Mouse (Mus musculus): ENCODE results near the gene Mark4. TPM values are rescaled to one million over a fixed set of nuclear protein-coding genes. Genes with fewer than 3 reads are reported as not detected.

The Mark4 gene
- polyA plus RNA-seq, 1 experiment from 2014 or later: 10.9 TPM

DNA sequence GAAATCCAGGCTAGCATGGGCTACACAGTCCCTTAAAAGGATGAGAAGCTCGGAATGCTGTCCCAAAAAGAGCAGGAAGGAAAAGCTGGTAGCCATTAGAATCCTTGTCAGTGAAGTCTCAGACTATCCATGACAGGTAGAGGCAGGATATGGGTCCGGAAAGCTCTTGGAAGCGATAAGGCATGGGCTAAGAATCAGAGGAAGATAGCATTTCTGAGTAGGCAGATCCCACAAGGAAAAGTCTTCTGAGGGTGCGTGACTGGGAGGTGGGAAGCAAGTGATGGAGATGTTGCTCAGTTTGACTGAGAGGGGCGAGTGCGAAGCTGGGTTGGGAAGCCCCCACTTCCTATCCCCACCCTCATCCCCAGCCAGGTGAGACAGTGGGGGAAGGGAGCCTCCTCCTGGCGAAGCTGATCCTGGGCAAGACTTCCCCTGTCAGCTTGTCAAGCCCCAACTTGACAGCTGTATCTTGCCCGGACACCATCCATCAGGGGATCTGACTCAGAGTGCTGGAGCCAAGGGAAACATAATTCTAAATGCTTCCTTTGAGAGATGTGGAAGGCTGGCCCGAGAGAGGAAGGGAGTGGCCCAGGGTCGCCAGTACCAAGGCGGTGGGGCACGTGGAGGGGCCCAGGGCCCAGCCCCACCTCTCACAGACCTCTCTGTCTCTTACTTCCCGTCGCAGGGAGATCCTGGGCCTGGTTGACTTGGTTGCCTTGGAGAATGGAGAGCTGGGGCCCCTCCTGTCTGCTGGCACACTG is 19.2 kb upstream of the Mark4 start:
- Histone ChIP-seq H3K9ac (ENCODE audit: low read depth, low read length) (no peak overlapping the region), H3K4me3 (ENCODE audit: low read depth, low read length) (no peak overlapping the region), H3K27me3 (replicated peaks; ENCODE audit: control insufficient read depth, insufficient read depth, low read length) (peaks cover 9% of the 10 kb centered on the region), H3K36me3 (ENCODE audit: control insufficient read depth, insufficient read depth, low read length) (no peaks in the 10 kb centered on the region), H3K4me1 (ENCODE audit: control insufficient read depth, insufficient read depth, low read length) (no peaks in the 10 kb centered on the region), H3K4me2 (ENCODE audit: low read depth, low read length) (no peak overlapping the region), H3K9me3 (ENCODE audit: control insufficient read depth, low read length) (no peaks in the 10 kb centered on the region), H3K27ac (replicated peaks; ENCODE audit: low read depth, low read length) (no peak overlapping the region)
- 19% methylated on average over 14 of the region's 14 CpGs for WGBS
- ATAC-seq (ENCODE audit: low read depth) (no peak), DNase-seq (ENCODE audit: low spot score) (no peak)

- no peak overlapping the region for H3K4me3 ChIP-seq (ENCODE audit: low read depth, low read length)
- peaks cover 16% of the 10 kb centered on the region for H3K27me3 ChIP-seq (replicated peaks; ENCODE audit: control insufficient read depth, insufficient read depth, low read length)
- no peak overlapping the region for H3K4me2 ChIP-seq (ENCODE audit: low read depth, low read length)
- no peaks in the 10 kb centered on the region for H3K36me3 ChIP-seq (ENCODE audit: control insufficient read depth, insufficient read depth, low read length)
- DNase-seq (ENCODE audit: low spot score) (no peak), ATAC-seq (ENCODE audit: low read depth) (no peak)
- no peaks in the 10 kb centered on the region for H3K4me1 ChIP-seq (ENCODE audit: control insufficient read depth, insufficient read depth, low read length)
- no peak overlapping the region for H3K27ac ChIP-seq (replicated peaks; ENCODE audit: low read depth, low read length)
- H3K9ac ChIP-seq (ENCODE audit: low read depth, low read length): no peak overlapping the region
- 72% methylated on average over 2 of the region's 2 CpGs for WGBS
- H3K9me3 ChIP-seq (ENCODE audit: control insufficient read depth, low read length): 0 out of 2 replicates have a peak, but pooled peaks cover under 1% of the 10 kb centered on the region
Measured at GRCm38 (mm10) chr7:19477084-19477483, 18.5 kb upstream of the Mark4 start.

- Histone ChIP-seq H3K9ac (ENCODE audit: low read depth, low read length) (peak overlapping the region; percentile 75), H3K27ac (replicated peaks; ENCODE audit: low read depth, low read length) (peak overlapping the region; percentile 77), H3K4me3 (ENCODE audit: low read depth, low read length) (peak overlapping the region; percentile 55), H3K27me3 (replicated peaks; ENCODE audit: control insufficient read depth, insufficient read depth, low read length) (peaks cover 43% of the 10 kb centered on the region), H3K4me1 (ENCODE audit: control insufficient read depth, insufficient read depth, low read length) (no peaks in the 10 kb centered on the region), H3K4me2 (ENCODE audit: low read depth, low read length) (peak overlapping the region; percentile 90), H3K36me3 (ENCODE audit: control insufficient read depth, insufficient read depth, low read length) (no peaks in the 10 kb centered on the region), H3K9me3 (ENCODE audit: control insufficient read depth, low read length) (0 out of 2 replicates have a peak, but pooled peaks cover 4% of the 10 kb centered on the region)
- DNase-seq (ENCODE audit: low spot score): peak; percentile 93
- ATAC-seq (ENCODE audit: low read depth): peak; percentile 89
- under 1% methylated on average over 13 of the region's 89 CpGs for WGBS
Measured at GRCm38 (mm10) chr7:19473875-19474443, 15.3 kb upstream of the Mark4 start.

GRCm38 (mm10) chr7:19472403-19472802 is 13.8 kb upstream of the Mark4 start:
- 0 out of 2 replicates have a peak, but pooled peaks cover 4% of the 10 kb centered on the region for H3K9me3 ChIP-seq (ENCODE audit: control insufficient read depth, low read length)
- 37% methylated on average over 4 of the region's 4 CpGs for WGBS
- no peak overlapping the region for H3K27ac ChIP-seq (replicated peaks; ENCODE audit: low read depth, low read length)
- H3K4me2 ChIP-seq (ENCODE audit: low read depth, low read length): no peak overlapping the region
- no peaks in the 10 kb centered on the region for H3K36me3 ChIP-seq (ENCODE audit: control insufficient read depth, insufficient read depth, low read length)
- DNase-seq (ENCODE audit: low spot score) (no peak), ATAC-seq (ENCODE audit: low read depth) (no peak)
- H3K4me1 ChIP-seq (ENCODE audit: control insufficient read depth, insufficient read depth, low read length): no peaks in the 10 kb centered on the region
- H3K27me3 ChIP-seq (replicated peaks; ENCODE audit: control insufficient read depth, insufficient read depth, low read length): peaks cover 44% of the 10 kb centered on the region
- H3K4me3 ChIP-seq (ENCODE audit: low read depth, low read length): no peak overlapping the region
- H3K9ac ChIP-seq (ENCODE audit: low read depth, low read length): no peak overlapping the region

DNA sequence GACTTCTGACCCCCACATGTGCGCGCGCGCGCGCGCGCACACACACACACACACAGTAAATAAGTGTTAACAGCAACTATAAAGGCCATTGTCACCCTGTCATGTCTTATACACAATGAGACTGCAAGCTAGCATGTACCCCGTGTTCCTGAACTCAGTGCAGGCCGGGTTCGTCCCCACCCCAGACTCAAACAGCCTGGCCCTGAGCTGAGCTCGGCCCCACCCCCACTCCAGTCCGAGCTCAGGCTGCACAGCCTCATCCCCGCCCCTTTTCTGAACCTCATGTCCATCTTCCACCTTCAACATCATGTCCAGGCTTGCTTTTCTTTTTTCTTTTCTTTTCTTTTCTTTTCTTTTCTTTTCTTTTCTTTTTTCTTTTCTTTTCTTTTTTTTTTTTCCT is 11.7 kb upstream of the Mark4 start:
- H3K4me2 ChIP-seq (ENCODE audit: low read depth, low read length): no peak overlapping the region
- H3K4me1 ChIP-seq (ENCODE audit: control insufficient read depth, insufficient read depth, low read length): 0 out of 2 replicates have a peak, but pooled peaks cover under 1% of the 10 kb centered on the region
- 18% methylated on average over 14 of the region's 14 CpGs for WGBS
- no peak overlapping the region for H3K27ac ChIP-seq (replicated peaks; ENCODE audit: low read depth, low read length)
- H3K4me3 ChIP-seq (ENCODE audit: low read depth, low read length): no peak overlapping the region
- no peaks in the 10 kb centered on the region for H3K36me3 ChIP-seq (ENCODE audit: control insufficient read depth, insufficient read depth, low read length)
- DNase-seq (ENCODE audit: low spot score) (no peak), ATAC-seq (ENCODE audit: low read depth) (no peak)
- H3K9me3 ChIP-seq (ENCODE audit: control insufficient read depth, low read length): 0 out of 2 replicates have a peak, but pooled peaks cover 4% of the 10 kb centered on the region
- peaks cover 44% of the 10 kb centered on the region for H3K27me3 ChIP-seq (replicated peaks; ENCODE audit: control insufficient read depth, insufficient read depth, low read length)
- H3K9ac ChIP-seq (ENCODE audit: low read depth, low read length): no peak overlapping the region

DNA sequence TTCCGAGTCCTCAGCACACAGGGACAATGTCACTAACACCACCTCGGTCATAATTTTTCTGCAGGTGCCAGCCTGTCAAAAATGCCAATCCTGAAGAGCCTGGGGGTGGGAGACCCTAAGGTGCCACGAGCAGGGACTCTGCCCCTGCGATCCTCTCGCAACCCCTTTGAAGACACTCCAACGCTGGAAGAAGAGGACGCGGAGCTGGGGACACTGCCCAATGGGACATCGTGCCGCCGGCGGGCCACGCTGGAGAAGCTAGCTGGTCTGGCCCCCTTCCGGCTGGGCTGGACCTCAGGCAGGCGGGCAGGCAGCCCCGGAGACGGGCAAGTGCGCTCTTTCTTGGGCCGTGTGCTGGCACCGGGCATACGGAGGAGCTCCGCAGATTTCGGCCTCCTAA is 10.8 kb upstream of the Mark4 start:
- 27% methylated on average over 18 of the region's 23 CpGs for WGBS
- Histone ChIP-seq H3K36me3 (ENCODE audit: control insufficient read depth, insufficient read depth, low read length) (no peaks in the 10 kb centered on the region), H3K27ac (replicated peaks; ENCODE audit: low read depth, low read length) (no peak overlapping the region), H3K27me3 (replicated peaks; ENCODE audit: control insufficient read depth, insufficient read depth, low read length) (peaks cover 44% of the 10 kb centered on the region), H3K9me3 (ENCODE audit: control insufficient read depth, low read length) (0 out of 2 replicates have a peak, but pooled peaks cover 4% of the 10 kb centered on the region), H3K9ac (ENCODE audit: low read depth, low read length) (no peak overlapping the region), H3K4me2 (ENCODE audit: low read depth, low read length) (no peak overlapping the region), H3K4me1 (ENCODE audit: control insufficient read depth, insufficient read depth, low read length) (peaks cover 8% of the 10 kb centered on the region; the same call in 1 of the 2 replicates), H3K4me3 (ENCODE audit: low read depth, low read length) (no peak overlapping the region)
- ATAC-seq (ENCODE audit: low read depth): no peak
- DNase-seq (ENCODE audit: low spot score): no peak

DNA sequence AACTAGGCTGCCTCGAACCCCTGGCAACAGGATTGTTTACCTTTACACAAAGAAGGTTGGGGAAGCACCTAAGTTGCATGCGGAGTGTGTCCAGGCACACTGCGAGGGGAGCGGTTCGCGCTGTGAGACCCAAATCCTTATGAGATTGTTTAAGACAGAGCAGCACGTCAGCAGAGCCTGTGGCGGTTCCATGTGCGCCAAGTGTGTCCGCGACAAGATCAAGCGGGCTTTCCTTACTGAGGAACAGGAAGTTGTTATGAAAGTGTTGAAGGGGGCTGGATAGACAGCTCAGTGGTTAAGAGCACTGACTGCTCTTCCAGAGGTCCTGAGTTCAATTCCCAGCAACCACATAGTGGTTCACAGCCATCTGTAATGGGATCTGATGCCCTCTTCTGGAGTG is 9.7 kb upstream of the Mark4 start:
- H3K36me3 ChIP-seq (ENCODE audit: control insufficient read depth, insufficient read depth, low read length): no peaks in the 10 kb centered on the region
- ATAC-seq (ENCODE audit: low read depth): no peak
- 65% methylated on average over 12 of the region's 12 CpGs for WGBS
- H3K27me3 ChIP-seq (replicated peaks; ENCODE audit: control insufficient read depth, insufficient read depth, low read length): peaks cover 40% of the 10 kb centered on the region
- no peak overlapping the region for H3K9ac ChIP-seq (ENCODE audit: low read depth, low read length)
- no peak overlapping the region for H3K4me2 ChIP-seq (ENCODE audit: low read depth, low read length)
- 0 out of 2 replicates have a peak, but pooled peaks cover 4% of the 10 kb centered on the region for H3K9me3 ChIP-seq (ENCODE audit: control insufficient read depth, low read length)
- H3K4me1 ChIP-seq (ENCODE audit: control insufficient read depth, insufficient read depth, low read length): peaks cover 11% of the 10 kb centered on the region; the same call in 1 of the 2 replicates
- H3K4me3 ChIP-seq (ENCODE audit: low read depth, low read length): no peak overlapping the region
- DNase-seq (ENCODE audit: low spot score): no peak
- no peak overlapping the region for H3K27ac ChIP-seq (replicated peaks; ENCODE audit: low read depth, low read length)

DNA sequence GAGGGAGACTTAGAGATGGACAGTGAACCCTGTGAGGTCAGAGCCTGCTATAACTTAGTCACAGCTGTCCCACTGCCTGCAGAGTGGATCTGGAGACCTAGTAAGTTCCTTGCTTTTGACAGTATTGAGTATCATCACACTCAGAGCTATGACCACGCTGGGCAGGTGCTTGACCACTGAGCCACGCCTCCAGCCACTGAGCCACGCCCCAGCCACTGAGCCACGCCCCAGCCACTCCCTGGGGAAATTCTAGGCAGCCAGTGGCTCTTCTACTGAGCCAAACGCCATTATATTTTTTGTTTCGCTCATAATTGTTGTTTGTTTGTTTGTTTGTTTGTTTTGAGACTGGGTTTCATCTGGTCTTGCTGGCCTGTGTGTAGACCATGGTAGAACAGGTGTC is 9.0 kb upstream of the Mark4 start:
- Histone ChIP-seq H3K4me2 (ENCODE audit: low read depth, low read length) (no peak overlapping the region), H3K36me3 (ENCODE audit: control insufficient read depth, insufficient read depth, low read length) (no peaks in the 10 kb centered on the region), H3K4me3 (ENCODE audit: low read depth, low read length) (no peak overlapping the region), H3K9ac (ENCODE audit: low read depth, low read length) (no peak overlapping the region), H3K4me1 (ENCODE audit: control insufficient read depth, insufficient read depth, low read length) (peaks cover 11% of the 10 kb centered on the region; the same call in 1 of the 2 replicates), H3K9me3 (ENCODE audit: control insufficient read depth, low read length) (0 out of 2 replicates have a peak, but pooled peaks cover 4% of the 10 kb centered on the region), H3K27ac (replicated peaks; ENCODE audit: low read depth, low read length) (no peak overlapping the region), H3K27me3 (replicated peaks; ENCODE audit: control insufficient read depth, insufficient read depth, low read length) (peaks cover 33% of the 10 kb centered on the region)
- 39% methylated on average over 6 of the region's 6 CpGs for WGBS
- DNase-seq (ENCODE audit: low spot score) (no peak), ATAC-seq (ENCODE audit: low read depth) (no peak)
